Comparison of ENCODE assay signal across 16 mouse cellular contexts in the genomic region with DNA sequence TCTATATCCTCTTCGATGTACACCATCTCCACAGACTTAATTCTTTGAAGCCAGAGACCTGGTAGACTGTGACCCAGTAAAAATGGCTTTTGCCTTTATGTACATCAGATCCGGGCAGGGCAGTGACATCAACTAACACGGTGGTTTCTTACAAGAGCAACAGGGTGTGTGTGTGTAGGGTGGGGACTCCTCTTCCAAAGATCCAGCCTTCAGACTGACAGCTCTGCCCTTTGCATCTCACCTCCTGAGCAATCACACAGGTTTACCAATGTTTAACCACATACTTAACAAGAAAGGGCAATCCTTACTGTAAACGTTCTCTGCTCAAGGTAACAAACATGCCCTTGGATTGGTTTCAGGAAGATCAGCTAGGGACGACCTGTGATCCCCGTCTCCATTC. TPM values are rescaled to one million over a fixed set of nuclear protein-coding genes. Genes with fewer than 3 reads are reported as not detected.
"Had no signal": no experiment of that assay in that cellular context is flagged by ENCODE, and none has a peak within 500 bp of the region (broad histone marks: within the 10 kb centered on the region; RNA-seq: fewer than 3 reads in every experiment).

No protein-coding gene starts in this region.

- H3K9ac ChIP-seq: limb, embryonic 15.5 days; liver, embryonic 12.5 days; lung, embryonic 14.5 days; midbrain, embryonic 13.5 days; neural tube, embryonic 15.5 days had no signal

- H3K27me3 ChIP-seq: limb, embryonic 15.5 days; liver, embryonic 12.5 days; midbrain, embryonic 13.5 days; neural tube, embryonic 15.5 days had no signal

- ATAC-seq: hindbrain, embryonic 16.5 days; inflammation-experienced regulatory T-cells, adult 6 months; liver, embryonic 12.5 days; midbrain, embryonic 13.5 days had no signal

- H3K27ac ChIP-seq: left cerebral cortex, adult 2 months; limb, embryonic 15.5 days; liver, embryonic 12.5 days; midbrain, embryonic 13.5 days; neural tube, embryonic 15.5 days had no signal

- H3K4me3 ChIP-seq: left cerebral cortex, adult 2 months; limb, embryonic 15.5 days; liver, embryonic 12.5 days; midbrain, embryonic 13.5 days; neural tube, embryonic 15.5 days had no signal

- H3K4me2 ChIP-seq: limb, embryonic 15.5 days; liver, embryonic 12.5 days; lung, embryonic 14.5 days; midbrain, embryonic 13.5 days; neural tube, embryonic 15.5 days had no signal

- DNase-seq: kidney, adult 8-10 months; lung, embryonic 14.5 days; lung, postnatal 14 days; thymus, adult 18-20 months; thymus, postnatal 14 days had no signal

- H3K9me3 ChIP-seq: limb, embryonic 15.5 days; liver, embryonic 12.5 days; midbrain, embryonic 13.5 days; neural tube, embryonic 15.5 days had no signal

- H3K4me1 ChIP-seq: midbrain, embryonic 13.5 days had no signal

RNA-seq across cellular contexts. Expression of gene Wnt10b, which starts 30.7 kb away (rescaled TPM):
- polyA plus RNA-seq: liver, embryonic 12.5 days; liver, embryonic 16.5 days; lung, embryonic 14.5 days; midbrain, postnatal 0 days had no signal

RNA-seq across cellular contexts. Expression of gene Ccdc65, which starts 39.3 kb away (rescaled TPM):
- polyA plus RNA-seq: inflammation-experienced regulatory T-cells, adult 6 months; liver, embryonic 16.5 days; spleen, adult 2 months had no signal

RNA-seq across cellular contexts. Expression of gene Wnt1, which starts 42.4 kb away (rescaled TPM):
- polyA plus RNA-seq: limb, embryonic 11.5 days; liver, embryonic 12.5 days; liver, embryonic 16.5 days; lung, embryonic 14.5 days; spleen, adult 2 months had no signal
